Mouse (Mus musculus) urinary bladder, postnatal 4 days (tissue): ENCODE measurements at regions not wholly inside any gene's neighbourhood (a gene's known extent, or its start where the extent isn't known, plus 50 kb on each side); places are given as distances from the start of the nearest gene placed in this dataset.

ENCODE experiments used
- DNase-seq, 2 experiments: peaks; one replicate each; pipeline ENCODE4 v3.0.0; 2021 to 2022; ENCODE audit warnings: low spot score in 2 of 2

GRCm38 (mm10) chr7:136665901-136666300 lies 228.5 kb upstream of the Mgmt start:
- no peak for DNase-seq

- DNase-seq, result no peak
Measured at GRCm38 (mm10) chr7:136666707-136667106, 227.7 kb upstream of the Mgmt start.

GRCm38 (mm10) chr7:136670675-136671074 lies 223.7 kb upstream of the Mgmt start:
- DNase-seq, result no peak

GRCm38 (mm10) chr7:136674159-136674558 lies 220.3 kb upstream of the Mgmt start:
- DNase-seq, result no peak

GRCm38 (mm10) chr7:136675041-136675440 lies 219.4 kb upstream of the Mgmt start:
- DNase-seq, result no peak

GRCm38 (mm10) chr7:136676104-136676503 lies 218.3 kb upstream of the Mgmt start:
- no peak for DNase-seq

GRCm38 (mm10) chr7:136676987-136677545 lies 217.3 kb upstream of the Mgmt start:
- DNase-seq, result no peak

GRCm38 (mm10) chr7:136689579-136689978 lies 204.8 kb upstream of the Mgmt start:
- DNase-seq, result no peak

GRCm38 (mm10) chr7:136706246-136706645 lies 188.2 kb upstream of the Mgmt start:
- DNase-seq, result peak in 1 of 2 experiments; percentile 54

GRCm38 (mm10) chr7:136707200-136708003 lies 187.0 kb upstream of the Mgmt start:
- peak in 1 of 2 experiments; percentile 54 for DNase-seq

- DNase-seq, result peak in 1 of 2 experiments; percentile 55
Measured at GRCm38 (mm10) chr7:136708004-136708435, 186.4 kb upstream of the Mgmt start.

GRCm38 (mm10) chr7:136710653-136711052 lies 183.8 kb upstream of the Mgmt start:
- no peak for DNase-seq

GRCm38 (mm10) chr7:136712962-136713640 lies 181.3 kb upstream of the Mgmt start:
- DNase-seq, result peak in 1 of 2 experiments; percentile 36

- DNase-seq, result no peak
Measured at GRCm38 (mm10) chr7:136727628-136728402, 166.6 kb upstream of the Mgmt start.

GRCm38 (mm10) chr7:136742171-136742570 lies 152.2 kb upstream of the Mgmt start:
- DNase-seq, result no peak

- DNase-seq, result no peak
Measured at GRCm38 (mm10) chr7:136745412-136745811, 149.0 kb upstream of the Mgmt start.

- DNase-seq, result no peak
Measured at GRCm38 (mm10) chr7:136751477-136751876, 142.9 kb upstream of the Mgmt start.

GRCm38 (mm10) chr7:136754821-136755220 lies 139.6 kb upstream of the Mgmt start:
- DNase-seq, result no peak

GRCm38 (mm10) chr7:136765026-136765425 lies 129.4 kb upstream of the Mgmt start:
- no peak for DNase-seq

- DNase-seq, result no peak
Measured at GRCm38 (mm10) chr7:136767231-136767630, 127.2 kb upstream of the Mgmt start.

- DNase-seq, result no peak
Measured at GRCm38 (mm10) chr7:136780708-136781107, 113.7 kb upstream of the Mgmt start.

GRCm38 (mm10) chr7:136791162-136791561 lies 103.3 kb upstream of the Mgmt start:
- no peak for DNase-seq
